Mouse (Mus musculus): Measurements from ENCODE around the gene Hspb8.
"Not testable (repeated sequence)": the region's sequence is repeated elsewhere in the genome, so short reads cannot be mapped to it uniquely, and the experiment has no call there.

Hspb8 gene

GRCm38 (mm10) chr5:116389856-116390542 lies 32.7 kb downstream of the Hspb8 start:
- DNase-seq (ENCODE audit: extremely low spot score): no peak

GRCm38 (mm10) chr5:116389321-116389720 lies 33.3 kb downstream of the Hspb8 start:
- no peak for DNase-seq (ENCODE audit: extremely low spot score)

GRCm38 (mm10) chr5:116387302-116387935 lies 35.2 kb downstream of the Hspb8 start:
- DNase-seq (ENCODE audit: extremely low spot score): no peak

GRCm38 (mm10) chr5:116386020-116386419 lies 36.6 kb downstream of the Hspb8 start:
- peak; percentile 32 for DNase-seq (ENCODE audit: extremely low spot score)

- DNase-seq (ENCODE audit: extremely low spot score): not testable (repeated sequence)
These were observed 40.0 kb downstream of the Hspb8 start for GRCm38 (mm10) chr5:116382646-116383045.

- no peak for DNase-seq (ENCODE audit: extremely low spot score)
These were observed 40.9 kb downstream of the Hspb8 start for GRCm38 (mm10) chr5:116381726-116382125.

- no peak for DNase-seq (ENCODE audit: extremely low spot score)
These were observed 41.4 kb downstream of the Hspb8 start for GRCm38 (mm10) chr5:116381217-116381616.

GRCm38 (mm10) chr5:116380384-116380783 lies 42.3 kb downstream of the Hspb8 start:
- no peak for DNase-seq (ENCODE audit: extremely low spot score)

- DNase-seq (ENCODE audit: extremely low spot score): no peak
These were observed 43.8 kb downstream of the Hspb8 start for GRCm38 (mm10) chr5:116378872-116379271.

GRCm38 (mm10) chr5:116367923-116368322 lies 54.7 kb downstream of the Hspb8 start:
- no peak for DNase-seq (ENCODE audit: extremely low spot score)

GRCm38 (mm10) chr5:116366889-116367682 lies 55.6 kb downstream of the Hspb8 start:
- DNase-seq (ENCODE audit: extremely low spot score): no peak

- no peak for DNase-seq (ENCODE audit: extremely low spot score)
These were observed 61.3 kb downstream of the Hspb8 start for GRCm38 (mm10) chr5:116361342-116361741.

GRCm38 (mm10) chr5:116360751-116361150 lies 61.9 kb downstream of the Hspb8 start:
- DNase-seq (ENCODE audit: extremely low spot score): peak; percentile 29

All from embryo, embryonic 9.5 days (tissue).